Mouse (Mus musculus) G1E (cell line): Measurements from ENCODE around the gene Dimt1. TPM values are rescaled to one million over a fixed set of nuclear protein-coding genes. Genes with fewer than 3 reads are reported as not detected.
"Not testable (repeated sequence)": the region's sequence is repeated elsewhere in the genome, so short reads cannot be mapped to it uniquely, and the experiment has no call there.

Source experiments
- ATAC-seq: 2 replicates; pipeline ENCODE4 v1.8.0; 2016; ENCODE audit warnings: mild to moderate bottlenecking; ENCODE audit not compliant: insufficient number of reproducible peaks, poor library complexity, low FRiP score, severe bottlenecking; ENCODE audit errors: extremely low read depth
- DNase-seq: peaks from one replicate; pipeline ENCODE4 v3.0.0; 2012; ENCODE audit warnings: low spot score
- H3K27me3 ChIP-seq: 2 replicates; pipeline ENCODE4 v1.6.1; 2012; ENCODE audit warnings: mild to moderate bottlenecking, low read length, inconsistent platforms; ENCODE audit not compliant: insufficient read depth
- H3K36me3 ChIP-seq: replicated peaks from 2 replicates; pipeline ENCODE3; 2012; ENCODE audit warnings: mild to moderate bottlenecking, inconsistent platforms
- H3K4me1 ChIP-seq: 2 replicates; pipeline ENCODE4 v1.6.1; 2012; ENCODE audit warnings: low read depth, low read length, inconsistent platforms, mixed read lengths; ENCODE audit not compliant: insufficient read depth
- H3K4me3 ChIP-seq: 2 replicates; pipeline ENCODE4 v1.5.1; 2012; ENCODE audit warnings: low read depth, mild to moderate bottlenecking, inconsistent platforms, low read length, moderate library complexity, mixed read lengths
- H3K9me3 ChIP-seq: replicated peaks from 2 replicates; pipeline ENCODE4 v1.6.1; 2012; ENCODE audit warnings: inconsistent platforms
- CTCF ChIP-seq: IDR thresholded peaks from 2 replicates; pipeline ENCODE4 v1.5.1; 2012; ENCODE audit warnings: low read depth, low read length, inconsistent platforms, mixed read lengths
- GATA1 ChIP-seq: IDR thresholded peaks from 2 replicates; pipeline ENCODE4 v1.6.1; 2012; ENCODE audit warnings: borderline replicate concordance, low read length, inconsistent platforms, mixed read lengths
- GATA2 ChIP-seq: IDR thresholded peaks from 2 replicates; pipeline ENCODE4 v1.6.1; 2012; ENCODE audit warnings: low read depth, low read length, inconsistent platforms, borderline replicate concordance
- POLR2AphosphoS5 ChIP-seq: IDR thresholded peaks from 2 replicates; pipeline ENCODE4 v1.6.1; 2012; ENCODE audit warnings: low read depth, low read length, inconsistent platforms; ENCODE audit not compliant: insufficient replicate concordance
- TAL1 ChIP-seq: conservative IDR thresholded peaks from 2 replicates; pipeline ENCODE4 v1.6.1; 2012; ENCODE audit warnings: low read depth, low read length, inconsistent platforms, mixed read lengths
- polyA plus RNA-seq: library from polyadenylated mRNA; stranded (reverse); fragments of >175 nt; gene quantifications from 2 replicates; pipeline ENCODE4 v1.2.3, GENCODE M21; 2012
- total RNA-seq, 2 experiments: library from RNA; stranded (forward) in 1 of 2; stranded (reverse) in 1 of 2; fragments of 200-1000 nt in 1 of 2; fragments of >200 nt in 1 of 2; fragmentation: Nextera tagmentation in 1 of 2; gene quantifications; 2 replicates each; pipeline ENCODE4 v1.2.3; 2014 to 2017

The Dimt1 gene
- total and polyA plus RNA-seq, 3 experiments = 26.2 to 70.7 (median 35.0) TPM

- ATAC-seq = no peak
- H3K9me3 ChIP-seq = no peaks in the 10 kb centered on the region
- no peak for TF ChIP-seq GATA1
- no peak for TF ChIP-seq CTCF
- no peak for TF ChIP-seq TAL1
- TF ChIP-seq POLR2AphosphoS5 = no peak
- no peak for TF ChIP-seq GATA2
- no peak for DNase-seq
- H3K4me3 ChIP-seq = no peak overlapping the region
- H3K4me1 ChIP-seq = peaks cover 7% of the 10 kb centered on the region; the same call in 1 of the 2 replicates
- H3K27me3 ChIP-seq = no peaks in the 10 kb centered on the region
- H3K36me3 ChIP-seq = peaks cover 78% of the 10 kb centered on the region
Measured at GRCm38 (mm10) chr13:106957554-106957953, 10.6 kb downstream of the Dimt1 start.

- Histone ChIP-seq H3K36me3 (peaks cover 77% of the 10 kb centered on the region), H3K27me3 (no peaks in the 10 kb centered on the region), H3K9me3 (no peaks in the 10 kb centered on the region), H3K4me3 (no peak overlapping the region), H3K4me1 (peaks cover 7% of the 10 kb centered on the region; the same call in 1 of the 2 replicates)
- TF ChIP-seq GATA1 (no peak), POLR2AphosphoS5 (no peak), GATA2 (no peak), TAL1 (no peak), CTCF (no peak)
- ATAC-seq = no peak
- no peak for DNase-seq
Measured at GRCm38 (mm10) chr13:106958286-106958685, 11.4 kb downstream of the Dimt1 start.

GRCm38 (mm10) chr13:106960557-106960956 lies 13.6 kb downstream of the Dimt1 start:
- TF ChIP-seq TAL1 (no peak), GATA1 (no peak), POLR2AphosphoS5 (no peak), GATA2 (no peak), CTCF (no peak)
- peaks cover 6% of the 10 kb centered on the region; the same call in 1 of the 2 replicates for H3K4me1 ChIP-seq
- DNase-seq (no peak), ATAC-seq (no peak)
- no peak overlapping the region for H3K4me3 ChIP-seq
- no peaks in the 10 kb centered on the region for H3K9me3 ChIP-seq
- peaks cover 71% of the 10 kb centered on the region for H3K36me3 ChIP-seq
- H3K27me3 ChIP-seq = no peaks in the 10 kb centered on the region

GRCm38 (mm10) chr13:106961496-106961895 lies 14.6 kb downstream of the Dimt1 start:
- Histone ChIP-seq H3K9me3 (no peaks in the 10 kb centered on the region), H3K4me3 (no peak overlapping the region), H3K4me1 (peaks cover 3% of the 10 kb centered on the region; the same call in 1 of the 2 replicates), H3K36me3 (peaks cover 65% of the 10 kb centered on the region), H3K27me3 (no peaks in the 10 kb centered on the region)
- no peak for ATAC-seq
- no peak for TF ChIP-seq GATA2
- no peak for TF ChIP-seq CTCF
- no peak for TF ChIP-seq TAL1
- TF ChIP-seq GATA1 = no peak
- no peak for TF ChIP-seq POLR2AphosphoS5
- DNase-seq = no peak

GRCm38 (mm10) chr13:106996891-106997290 lies 50.0 kb downstream of the Dimt1 start:
- Histone ChIP-seq H3K4me1 (peaks cover 69% of the 10 kb centered on the region), H3K9me3 (no peaks in the 10 kb centered on the region), H3K36me3 (peaks cover 63% of the 10 kb centered on the region), H3K27me3 (no peaks in the 10 kb centered on the region), H3K4me3 (no peak overlapping the region; the same call in 1 of the 2 replicates)
- no peak for TF ChIP-seq CTCF
- TF ChIP-seq GATA2 = no peak
- TF ChIP-seq POLR2AphosphoS5 = no peak
- ATAC-seq = no peak
- no peak for DNase-seq

- H3K4me1 ChIP-seq = peaks cover 71% of the 10 kb centered on the region
- not testable (repeated sequence) for DNase-seq, H3K4me3 ChIP-seq, H3K27me3 ChIP-seq, H3K9me3 ChIP-seq, ATAC-seq
- peaks cover 58% of the 10 kb centered on the region for H3K36me3 ChIP-seq
Measured at GRCm38 (mm10) chr13:106997557-106997956, 50.6 kb downstream of the Dimt1 start.

GRCm38 (mm10) chr13:106998026-106998425 lies 51.1 kb downstream of the Dimt1 start:
- H3K4me1 ChIP-seq = peaks cover 76% of the 10 kb centered on the region
- no peak overlapping the region for H3K4me3 ChIP-seq
- H3K36me3 ChIP-seq = peaks cover 58% of the 10 kb centered on the region
- ATAC-seq (no peak), DNase-seq (no peak)
- no peaks in the 10 kb centered on the region for H3K9me3 ChIP-seq
- no peaks in the 10 kb centered on the region for H3K27me3 ChIP-seq
- TF ChIP-seq POLR2AphosphoS5 = no peak
- TF ChIP-seq GATA1 = no peak
- TF ChIP-seq GATA2 = no peak
- no peak for TF ChIP-seq TAL1
- no peak for TF ChIP-seq CTCF
